Mouse (Mus musculus): ENCODE results near the gene Irak3.

Gene Irak3

GRCm38 (mm10) chr10:120201961-120202402 is at the start of gene Irak3:
Gene Irak3 (minus strand): TSS chr10:120202130.
- peak; percentile 82 for DNase-seq (ENCODE audit: low read depth, low spot score)

- DNase-seq (ENCODE audit: low read depth, low spot score): no peak
Measured at GRCm38 (mm10) chr10:120250911-120251683, 49.2 kb upstream of the Irak3 start.

- DNase-seq (ENCODE audit: low read depth, low spot score): peak; percentile 89
Measured at GRCm38 (mm10) chr10:120246994-120247750, 45.2 kb upstream of the Irak3 start.

- no peak for DNase-seq (ENCODE audit: low read depth, low spot score)
Measured at GRCm38 (mm10) chr10:120245681-120246080, 43.8 kb upstream of the Irak3 start.

GRCm38 (mm10) chr10:120242421-120242820 is 40.5 kb upstream of the Irak3 start:
- no peak for DNase-seq (ENCODE audit: low read depth, low spot score)

GRCm38 (mm10) chr10:120239476-120239875 is 37.5 kb upstream of the Irak3 start:
- DNase-seq (ENCODE audit: low read depth, low spot score): no peak

- no peak for DNase-seq (ENCODE audit: low read depth, low spot score)
Measured at GRCm38 (mm10) chr10:120238241-120238640, 36.3 kb upstream of the Irak3 start.

GRCm38 (mm10) chr10:120236855-120237254 is 34.9 kb upstream of the Irak3 start:
- no peak for DNase-seq (ENCODE audit: low read depth, low spot score)

GRCm38 (mm10) chr10:120233655-120234367 is 31.9 kb upstream of the Irak3 start:
- peak; percentile 72 for DNase-seq (ENCODE audit: low read depth, low spot score)

GRCm38 (mm10) chr10:120231718-120232117 is 29.8 kb upstream of the Irak3 start:
- DNase-seq (ENCODE audit: low read depth, low spot score): peak; percentile 81

GRCm38 (mm10) chr10:120226871-120227661 is 25.1 kb upstream of the Irak3 start, which contains the start of gene Llph:
Gene Llph (plus strand): TSS chr10:120227070.
- peak; percentile 93 for DNase-seq (ENCODE audit: low read depth, low spot score)

- no peak for DNase-seq (ENCODE audit: low read depth, low spot score)
Measured at GRCm38 (mm10) chr10:120220776-120221175, 18.8 kb upstream of the Irak3 start.

- DNase-seq (ENCODE audit: low read depth, low spot score): no peak
Measured at GRCm38 (mm10) chr10:120219578-120220359, 17.8 kb upstream of the Irak3 start.

- no peak for DNase-seq (ENCODE audit: low read depth, low spot score)
Measured at GRCm38 (mm10) chr10:120218996-120219395, 17.1 kb upstream of the Irak3 start.

GRCm38 (mm10) chr10:120217099-120217498 is 15.2 kb upstream of the Irak3 start:
- peak; percentile 51 for DNase-seq (ENCODE audit: low read depth, low spot score)

- DNase-seq (ENCODE audit: low read depth, low spot score): no peak
Measured at GRCm38 (mm10) chr10:120210096-120210495, 8.2 kb upstream of the Irak3 start.

GRCm38 (mm10) chr10:120209539-120209925 is 7.6 kb upstream of the Irak3 start:
- no peak for DNase-seq (ENCODE audit: low read depth, low spot score)

- peak; percentile 85 for DNase-seq (ENCODE audit: low read depth, low spot score)
Measured at GRCm38 (mm10) chr10:120208575-120209538, 6.9 kb upstream of the Irak3 start.

- DNase-seq (ENCODE audit: low read depth, low spot score): no peak
Measured at GRCm38 (mm10) chr10:120208015-120208414, 6.1 kb upstream of the Irak3 start.
